In genomic region chr4:21974126-21974525, GRCm38 (mm10) we compare ENCODE assay signal across 21 mouse cellular contexts. TPM values are rescaled to one million over a fixed set of nuclear protein-coding genes. Genes with fewer than 3 reads are reported as not detected.
DNase-seq lines count a peak whose midpoint lies in the region; ATAC-seq and TF ChIP-seq lines count a peak whose summit lies in the region.
"Had no signal": no experiment of that assay in that cellular context is flagged by ENCODE, and none has a peak within 500 bp of the region (broad histone marks: within the 10 kb centered on the region; RNA-seq: fewer than 3 reads in every experiment).

No protein-coding gene starts in this region.

- no peak overlapping the region for H3K4me3 ChIP-seq in hindbrain, embryonic 14.5 days (replicated peaks; ENCODE audit: low read length)
- H3K4me3 ChIP-seq in hindbrain, embryonic 11.5 days (ENCODE audit: low read depth, low read length) = no peak overlapping the region
- no peak overlapping the region for H3K4me3 ChIP-seq in stomach, postnatal 0 days (ENCODE audit: low read depth, low read length)
- H3K4me3 ChIP-seq: embryonic facial prominence, embryonic 15.5 days; hindbrain, embryonic 13.5 days; left cerebral cortex, adult 2 months; limb, embryonic 12.5 days had no signal

- no peak for TF ChIP-seq CTCF in stomach, postnatal 0 days (IDR thresholded peaks at IDR 0.05; ENCODE audit: low read depth)

- ATAC-seq in hindbrain, embryonic 14.5 days (ENCODE audit: low FRiP score) = no peak
- no peak for ATAC-seq in hindbrain, embryonic 11.5 days (ENCODE audit: low FRiP score)
- ATAC-seq in stomach, postnatal 0 days (ENCODE audit: low FRiP score, low TSS enrichment) = no peak
- ATAC-seq: intestine, postnatal 0 days; lung, postnatal 0 days had no signal

- no peaks in the 10 kb centered on the region for H3K27me3 ChIP-seq in hindbrain, embryonic 14.5 days (ENCODE audit: control insufficient read depth, insufficient read depth, low read length)
- no peaks in the 10 kb centered on the region for H3K27me3 ChIP-seq in hindbrain, embryonic 11.5 days (ENCODE audit: control insufficient read depth, insufficient read depth, low read length)
- no peaks in the 10 kb centered on the region for H3K27me3 ChIP-seq in stomach, postnatal 0 days (ENCODE audit: control insufficient read depth, insufficient read depth, low read length)
- H3K27me3 ChIP-seq: embryonic facial prominence, embryonic 15.5 days; hindbrain, embryonic 13.5 days; limb, embryonic 12.5 days had no signal

- no peak for TF ChIP-seq EP300 in stomach, postnatal 0 days (optimal IDR thresholded peaks at IDR 0.05)

- 0 out of 2 replicates have a peak, but pooled peaks cover 3% of the 10 kb centered on the region for H3K4me1 ChIP-seq in hindbrain, embryonic 14.5 days (replicated peaks; ENCODE audit: control insufficient read depth, insufficient read depth, low read length)
- no peaks in the 10 kb centered on the region for H3K4me1 ChIP-seq in hindbrain, embryonic 11.5 days (replicated peaks; ENCODE audit: control insufficient read depth, insufficient read depth, low read length)
- no peaks in the 10 kb centered on the region for H3K4me1 ChIP-seq in stomach, postnatal 0 days (replicated peaks; ENCODE audit: control insufficient read depth, insufficient read depth)
- H3K4me1 ChIP-seq: embryonic facial prominence, embryonic 15.5 days; limb, embryonic 12.5 days had no signal

- H3K4me2 ChIP-seq in hindbrain, embryonic 14.5 days (replicated peaks) = no peak overlapping the region
- H3K4me2 ChIP-seq in hindbrain, embryonic 11.5 days (replicated peaks; ENCODE audit: low read depth, low read length) = no peak overlapping the region
- H3K4me2 ChIP-seq in stomach, postnatal 0 days (replicated peaks; ENCODE audit: low read depth) = no peak overlapping the region
- H3K4me2 ChIP-seq: embryonic facial prominence, embryonic 15.5 days; hindbrain, embryonic 13.5 days; limb, embryonic 12.5 days had no signal

- H3K9me3 ChIP-seq in hindbrain, embryonic 14.5 days (ENCODE audit: control insufficient read depth, low read length) = peaks cover 6% of the 10 kb centered on the region; the same call in 1 of the 2 replicates
- no peaks in the 10 kb centered on the region for H3K9me3 ChIP-seq in hindbrain, embryonic 11.5 days (ENCODE audit: control insufficient read depth, low read length)
- no peaks in the 10 kb centered on the region for H3K9me3 ChIP-seq in stomach, postnatal 0 days (ENCODE audit: control insufficient read depth, low read length)
- H3K9me3 ChIP-seq: embryonic facial prominence, embryonic 15.5 days; hindbrain, embryonic 13.5 days; limb, embryonic 12.5 days had no signal

- intact Hi-C loops in heart, postnatal 14 days (cut with DNase I) = no loop called here

- H3K9ac ChIP-seq in hindbrain, embryonic 14.5 days = no peak overlapping the region
- no peak overlapping the region for H3K9ac ChIP-seq in hindbrain, embryonic 11.5 days (ENCODE audit: low read depth, low read length)
- no peak overlapping the region for H3K9ac ChIP-seq in stomach, postnatal 0 days (ENCODE audit: low read length)
- H3K9ac ChIP-seq: embryonic facial prominence, embryonic 15.5 days; hindbrain, embryonic 13.5 days; limb, embryonic 12.5 days; liver, embryonic 14.5 days had no signal

- 58% methylated on average over 3 of the region's 3 CpGs for whole genome bisulfite sequencing in hindbrain, embryonic 14.5 days
- 58% methylated on average over 3 of the region's 3 CpGs for WGBS in hindbrain, embryonic 11.5 days
- WGBS in stomach, postnatal 0 days = 22% methylated on average over 3 of the region's 3 CpGs

- peak; percentile 34 for DNase-seq in hindbrain, embryonic 14.5 days (ENCODE audit: low spot score)
- DNase-seq in hindbrain, embryonic 11.5 days (ENCODE audit: low spot score) = no peak
- peak; percentile 65 for DNase-seq in Muller cell, postnatal 12 days (ENCODE audit: inconsistent ontology term)
- DNase-seq in cerebellum, adult 11 months = peak; percentile 48
- DNase-seq in cerebellum, postnatal 14 days = peak; percentile 76 to 83
- no peak for DNase-seq in stomach, postnatal 0 days (ENCODE audit: low spot score)
- no peak for DNase-seq in T-cell, adult 2 months (ENCODE audit: low spot score)
- no peak for DNase-seq in heart, postnatal 14 days
- DNase-seq: adrenal gland, adult 8-10 months; embryo, embryonic 11 days; gastrocnemius, postnatal 10 days; right cerebral cortex, adult 18-20 months; thymus, adult 2 months had no signal

- H3K27ac ChIP-seq in hindbrain, embryonic 14.5 days = no peak overlapping the region
- H3K27ac ChIP-seq in hindbrain, embryonic 11.5 days (ENCODE audit: low read depth, low read length) = no peak overlapping the region
- no peak overlapping the region for H3K27ac ChIP-seq in stomach, postnatal 0 days (replicated peaks)
- H3K27ac ChIP-seq: embryonic facial prominence, embryonic 15.5 days; hindbrain, embryonic 13.5 days; kidney, postnatal 0 days; left cerebral cortex, adult 2 months; limb, embryonic 12.5 days; liver, embryonic 14.5 days had no signal

- H3K36me3 ChIP-seq in hindbrain, embryonic 14.5 days (replicated peaks; ENCODE audit: control insufficient read depth, insufficient read depth) = 0 out of 2 replicates have a peak, but pooled peaks cover 5% of the 10 kb centered on the region
- no peaks in the 10 kb centered on the region for H3K36me3 ChIP-seq in hindbrain, embryonic 11.5 days (ENCODE audit: control insufficient read depth, insufficient read depth, low read length)
- H3K36me3 ChIP-seq in stomach, postnatal 0 days (ENCODE audit: control insufficient read depth, insufficient read depth, low read length) = no peaks in the 10 kb centered on the region
- H3K36me3 ChIP-seq: embryonic facial prominence, embryonic 15.5 days had no signal

RNA-seq across cellular contexts. Expression of gene Faxc, which starts 43.0 kb away (rescaled TPM):
- polyA plus RNA-seq in hindbrain, embryonic 14.5 days (2014; fragmentation: Nextera tagmentation; extraction: Ambion mirVana) = 29.6 and 31.2 TPM in 2 replicates
- polyA plus RNA-seq in hindbrain, embryonic 11.5 days (2014; fragmentation: Nextera tagmentation; extraction: Ambion mirVana) = 19.0 and 24.8 TPM in 2 replicates
- polyA plus RNA-seq in stomach, postnatal 0 days (2015; fragmentation: Nextera tagmentation; extraction: Ambion mirVana) = 1.5 and 1.7 TPM in 2 replicates
- total RNA-seq in heart, postnatal 14 days (2021) = 1 to 10 TPM in 1 of 2 experiments, under 1 TPM in 1; 0.79 to 1.0 TPM

Comparison
In these comparisons a context has a peak if more than half of its experiments do, and no peak if none do; other contexts are left out.
1. DNase-seq: peak in hindbrain, embryonic 14.5 days (single experiment), Muller cell, postnatal 12 days (single experiment), cerebellum, adult 11 months (single experiment) and cerebellum, postnatal 14 days (2 of 2); none in hindbrain, embryonic 11.5 days (single experiment), stomach, postnatal 0 days (single experiment), T-cell, adult 2 months (single experiment) and heart, postnatal 14 days (0 of 2).